Mouse (Mus musculus) olfactory bulb, adult 2 months (tissue): ENCODE results near the gene Cmbl.

Experiments
- CTCF ChIP-seq: fragments of 200-500 bp; IDR thresholded peaks from 2 replicates; pipeline ENCODE4 v1.5.1; 2012; ENCODE audit warnings: low read depth, mild to moderate bottlenecking, low read length, moderate library complexity; ENCODE audit not compliant: insufficient read depth
- POLR2A ChIP-seq: fragments of 200-500 bp; IDR thresholded peaks from 2 replicates; pipeline ENCODE4 v1.6.1; 2012; ENCODE audit warnings: mild to moderate bottlenecking, low read depth, low read length, moderate library complexity; ENCODE audit not compliant: insufficient read depth

GRCm38 (mm10) chr15:31617261-31617660, 52.1 kb downstream of the Cmbl start:
- TF ChIP-seq POLR2A = no peak
- no peak for TF ChIP-seq CTCF
